Mouse (Mus musculus) kidney, embryonic 16.5 days (tissue): ENCODE results near the gene Gdpd2. TPM values are rescaled to one million over a fixed set of nuclear protein-coding genes. Genes with fewer than 3 reads are reported as not detected.
A peak's percentile ranks its signal among the peaks of the same experiment; 100 is the strongest.

ENCODE experiments used
- ATAC-seq: fragments of 200-750 bp; cut with Nextera tagmentation; 2 replicates; pipeline ENCODE4 v1.8.0; 2017; ENCODE audit warnings: moderate TSS enrichment; ENCODE audit not compliant: low FRiP score, low TSS enrichment
- H3K27ac ChIP-seq: fragments of 300-500 bp; sonication (generic); 2 replicates; pipeline ENCODE4 v1.5.1; 2014; ENCODE audit warnings: low read length
- H3K27me3 ChIP-seq: fragments of 300-500 bp; sonication (generic); 2 replicates; pipeline ENCODE4 v1.6.1; 2014; ENCODE audit warnings: low read length, control low read depth, mixed read lengths; ENCODE audit not compliant: insufficient read depth
- H3K36me3 ChIP-seq: fragments of 300-500 bp; sonication (generic); 2 replicates; pipeline ENCODE4 v1.6.1; 2014; ENCODE audit warnings: low read length, control low read depth, mixed read lengths; ENCODE audit not compliant: insufficient read depth
- H3K4me1 ChIP-seq: fragments of 300-500 bp; sonication (generic); 2 replicates; pipeline ENCODE4 v1.6.1; 2014; ENCODE audit warnings: low read length, control low read depth, mixed read lengths; ENCODE audit not compliant: insufficient read depth
- H3K4me2 ChIP-seq: fragments of 300-500 bp; sonication (generic); replicated peaks from 2 replicates; pipeline ENCODE4 v1.6.1; 2014; ENCODE audit warnings: low read depth, low read length
- H3K4me3 ChIP-seq: fragments of 300-500 bp; sonication (generic); 2 replicates; pipeline ENCODE4 v1.5.1; 2014; ENCODE audit warnings: mild to moderate bottlenecking, low read length
- H3K9ac ChIP-seq: fragments of 300-500 bp; sonication (generic); replicated peaks from 2 replicates; pipeline ENCODE4 v1.6.1; 2014; ENCODE audit warnings: low read length
- H3K9me3 ChIP-seq: fragments of 300-500 bp; sonication (generic); 2 replicates; pipeline ENCODE4 v1.6.1; 2016; ENCODE audit warnings: low read length, control low read depth
- WGBS: fragments of 180-500 bp; shearing (Covaris S2); extraction: QIAGEN DNeasy Blood & Tissue Kit; methylation state at CpG from one replicate; pipeline ENCODE4 v1.1.7; 2014; 5-methylcytosine and 5-hydroxymethylcytosine counted together
- polyA plus RNA-seq: library from polyadenylated mRNA; unstranded; fragments of >200 nt; fragmentation: Nextera tagmentation; extraction: Ambion mirVana; gene quantifications from 2 replicates; pipeline ENCODE4 v1.2.1, GENCODE M21; 2015

Gdpd2 gene
- polyA plus RNA-seq, 1 experiment from 2014 or later: 2.0 TPM

DNA sequence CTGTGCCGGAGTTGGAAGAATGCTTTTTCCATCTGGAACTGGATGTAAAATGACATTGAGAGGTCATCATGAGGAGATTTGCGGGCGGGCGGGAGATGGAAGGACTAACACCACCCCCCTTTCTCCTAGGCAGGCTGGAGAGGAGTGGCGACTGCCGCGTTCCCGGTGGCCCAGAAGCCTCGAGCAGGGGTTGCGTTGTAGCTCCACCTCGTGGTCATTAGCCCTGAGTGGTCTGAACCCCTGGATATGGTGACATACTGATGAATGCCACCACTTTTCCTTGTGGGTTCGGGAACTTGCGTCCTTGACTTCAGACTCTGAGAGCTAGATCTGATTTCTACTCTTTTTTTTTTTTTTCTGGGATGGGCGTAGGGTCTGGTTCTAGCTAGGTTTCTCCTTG, 9.2 kb downstream of the Gdpd2 start:
- H3K9ac ChIP-seq: no peak overlapping the region
- no peaks in the 10 kb centered on the region for H3K9me3 ChIP-seq
- peak; percentile 63; the same call in 1 of the 2 replicates for ATAC-seq
- WGBS: 30% methylated on average over 14 of the region's 14 CpGs
- no peaks in the 10 kb centered on the region for H3K36me3 ChIP-seq
- peak overlapping the region; percentile 39 for H3K4me3 ChIP-seq
- no peaks in the 10 kb centered on the region for H3K4me1 ChIP-seq
- H3K27me3 ChIP-seq: peaks cover 22% of the 10 kb centered on the region
- no peak overlapping the region for H3K27ac ChIP-seq
- H3K4me2 ChIP-seq: peak overlapping the region; percentile 57

GRCm38 (mm10) chrX:100739443-100739842, 9.8 kb downstream of the Gdpd2 start:
- no peaks in the 10 kb centered on the region for H3K9me3 ChIP-seq
- no peak overlapping the region for H3K27ac ChIP-seq
- H3K27me3 ChIP-seq: peaks cover 21% of the 10 kb centered on the region
- 39% methylated on average over 10 of the region's 10 CpGs for WGBS
- no peak overlapping the region for H3K9ac ChIP-seq
- peak overlapping the region; percentile 39 for H3K4me3 ChIP-seq
- no peaks in the 10 kb centered on the region for H3K36me3 ChIP-seq
- H3K4me2 ChIP-seq: peak overlapping the region; percentile 57
- ATAC-seq: peak; percentile 54; the same call in 1 of the 2 replicates
- no peaks in the 10 kb centered on the region for H3K4me1 ChIP-seq

DNA sequence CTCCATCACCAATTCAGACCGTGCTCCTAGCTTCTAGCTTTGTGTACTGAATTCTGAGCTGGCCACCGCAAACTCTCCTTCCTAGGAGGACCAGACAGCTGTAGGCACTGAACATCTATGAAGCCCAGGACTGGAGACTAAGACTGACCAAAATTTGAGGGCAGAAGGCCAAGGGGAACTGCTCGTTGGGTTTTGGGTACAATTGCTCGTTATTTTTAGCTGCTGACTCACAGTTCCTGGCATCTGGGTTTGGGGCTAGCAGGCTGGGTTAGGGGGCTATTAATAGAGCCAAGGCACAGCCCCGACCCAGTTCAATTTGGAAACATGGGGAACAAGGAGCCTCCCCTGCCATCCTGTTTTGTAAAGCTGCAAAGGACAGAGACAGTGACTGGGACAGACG, 11.1 kb downstream of the Gdpd2 start:
- Histone ChIP-seq H3K9me3 (no peaks in the 10 kb centered on the region), H3K9ac (no peak overlapping the region), H3K4me1 (no peaks in the 10 kb centered on the region), H3K27me3 (peaks cover 16% of the 10 kb centered on the region), H3K4me3 (no peak overlapping the region), H3K27ac (no peak overlapping the region), H3K36me3 (no peaks in the 10 kb centered on the region), H3K4me2 (no peak overlapping the region)
- 71% methylated on average over 6 of the region's 6 CpGs for WGBS
- no peak for ATAC-seq

GRCm38 (mm10) chrX:100741940-100742339, 12.3 kb downstream of the Gdpd2 start:
- WGBS: 11% methylated on average over 10 of the region's 10 CpGs
- H3K4me2 ChIP-seq: no peak overlapping the region
- no peaks in the 10 kb centered on the region for H3K36me3 ChIP-seq
- H3K9me3 ChIP-seq: no peaks in the 10 kb centered on the region
- no peak overlapping the region for H3K27ac ChIP-seq
- H3K4me1 ChIP-seq: no peaks in the 10 kb centered on the region
- H3K4me3 ChIP-seq: no peak overlapping the region
- H3K27me3 ChIP-seq: peaks cover 10% of the 10 kb centered on the region
- ATAC-seq: no peak
- no peak overlapping the region for H3K9ac ChIP-seq

GRCm38 (mm10) chrX:100765855-100766254, 36.2 kb downstream of the Gdpd2 start:
- Histone ChIP-seq H3K9ac (no peak overlapping the region), H3K4me3 (no peak overlapping the region), H3K27ac (no peak overlapping the region), H3K9me3 (no peaks in the 10 kb centered on the region), H3K4me2 (no peak overlapping the region), H3K4me1 (0 out of 2 replicates have a peak, but pooled peaks cover 5% of the 10 kb centered on the region), H3K36me3 (no peaks in the 10 kb centered on the region), H3K27me3 (peaks cover 7% of the 10 kb centered on the region; the same call in 1 of the 2 replicates)
- 88% methylated on average over 6 of the region's 6 CpGs for WGBS
- ATAC-seq: no peak

DNA sequence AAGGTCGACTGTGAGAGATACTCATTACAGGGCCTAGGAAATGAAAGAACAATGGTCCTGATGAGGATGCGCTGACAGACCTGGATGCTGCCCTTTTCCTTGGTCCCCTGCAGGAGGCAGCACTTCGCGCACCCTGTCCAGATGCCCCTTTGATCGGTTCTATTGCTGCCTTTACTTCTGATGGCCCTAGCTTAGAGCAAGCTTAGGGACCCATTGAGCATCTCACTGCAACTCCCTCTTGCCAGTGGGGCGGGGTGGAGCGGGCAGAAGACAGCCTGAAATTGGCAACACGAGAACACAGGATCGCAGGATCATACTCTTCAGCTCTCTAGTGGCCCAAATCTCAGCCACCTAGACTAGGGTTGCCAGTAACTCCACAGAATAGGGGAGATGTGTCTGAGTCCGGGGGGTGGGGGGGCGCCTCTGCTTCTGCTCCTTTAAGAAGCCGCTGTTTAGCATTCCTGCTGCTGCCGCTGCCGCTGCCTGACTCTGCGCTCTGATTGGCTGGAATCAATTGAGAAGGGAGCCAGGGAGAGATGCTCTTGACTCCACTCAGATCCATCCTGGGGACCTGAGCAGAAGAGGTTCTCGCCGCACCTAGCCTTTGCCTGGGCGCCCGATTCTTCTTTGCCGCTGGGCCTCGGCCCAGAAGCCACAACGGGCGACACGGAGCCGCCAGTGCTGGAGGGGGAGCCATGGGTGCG, 37.7 kb downstream of the Gdpd2 start, which contains the start of gene Dlg3:
Gene Dlg3 (plus strand): TSS at position 542 of the 704 bp plus-strand sequence.
- Histone ChIP-seq H3K4me1 (0 out of 2 replicates have a peak, but pooled peaks cover 5% of the 10 kb centered on the region), H3K9ac (no peak within 1 kb of the TSS), H3K27ac (no peak within 1 kb of the TSS), H3K4me3 (peak within 1 kb of the TSS; percentile 48), H3K27me3 (peaks cover 7% of the 10 kb centered on the region; the same call in 1 of the 2 replicates), H3K4me2 (peak within 1 kb of the TSS; percentile 72), H3K9me3 (no peaks in the 10 kb centered on the region), H3K36me3 (no peaks in the 10 kb centered on the region)
- peak; percentile 78 for ATAC-seq
- WGBS: 20% methylated on average over 26 of the region's 26 CpGs

- ATAC-seq: peak; percentile 46; the same call in 1 of the 2 replicates
- Histone ChIP-seq H3K4me1 (0 out of 2 replicates have a peak, but pooled peaks cover 5% of the 10 kb centered on the region), H3K27me3 (peaks cover 7% of the 10 kb centered on the region; the same call in 1 of the 2 replicates), H3K9ac (no peak overlapping the region), H3K4me2 (peak overlapping the region; percentile 72), H3K36me3 (no peaks in the 10 kb centered on the region), H3K27ac (no peak overlapping the region), H3K9me3 (no peaks in the 10 kb centered on the region), H3K4me3 (peak overlapping the region; percentile 48)
- WGBS: 28% methylated on average over 32 of the region's 36 CpGs
Measured at GRCm38 (mm10) chrX:100767885-100768626, 38.4 kb downstream of the Gdpd2 start.

- Histone ChIP-seq H3K4me2 (no peak overlapping the region), H3K27ac (no peak overlapping the region), H3K27me3 (peaks cover 7% of the 10 kb centered on the region; the same call in 1 of the 2 replicates), H3K9ac (no peak overlapping the region), H3K4me3 (no peak overlapping the region), H3K4me1 (0 out of 2 replicates have a peak, but pooled peaks cover 5% of the 10 kb centered on the region), H3K36me3 (no peaks in the 10 kb centered on the region), H3K9me3 (no peaks in the 10 kb centered on the region)
- ATAC-seq: no peak
- 83% methylated on average over 5 of the region's 5 CpGs for WGBS
Measured at GRCm38 (mm10) chrX:100769281-100769680, 39.6 kb downstream of the Gdpd2 start.

DNA sequence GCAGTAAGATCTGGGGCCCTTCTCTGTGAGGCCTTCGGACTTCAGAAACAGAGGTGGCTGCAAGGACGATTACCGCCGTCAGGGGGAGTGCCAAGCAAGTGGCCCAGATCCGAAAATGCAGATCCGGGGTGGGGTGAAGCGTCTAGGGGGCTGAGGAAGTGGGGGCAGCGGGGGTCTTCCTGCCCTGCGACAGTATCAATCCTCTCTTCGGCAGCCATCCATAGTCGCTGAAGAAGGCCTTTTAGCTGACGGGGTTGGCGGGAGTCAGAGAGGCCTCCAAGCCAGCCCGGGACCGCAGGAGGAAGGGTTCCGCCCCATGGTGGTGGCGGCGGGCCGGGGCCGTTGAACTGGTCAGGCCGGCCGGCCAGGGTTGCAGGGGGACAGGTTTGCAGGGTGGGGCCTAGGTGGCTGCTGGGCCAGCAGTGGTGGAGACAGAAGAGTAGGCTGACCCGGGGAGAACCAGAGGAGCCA, 44.7 kb downstream of the Gdpd2 start:
- 0 out of 2 replicates have a peak overlapping the region, but pooled peaks have one; percentile 24 for H3K27ac ChIP-seq
- WGBS: 15% methylated on average over 23 of the region's 23 CpGs

More for the DNA sequence above, 44.7 kb downstream of the Gdpd2 start:
- no peaks in the 10 kb centered on the region for H3K9me3 ChIP-seq
- peak overlapping the region; percentile 51 for H3K4me3 ChIP-seq
- ATAC-seq: peak; percentile 35; the same call in 1 of the 2 replicates
- H3K36me3 ChIP-seq: no peaks in the 10 kb centered on the region
- H3K4me1 ChIP-seq: no peaks in the 10 kb centered on the region
- no peaks in the 10 kb centered on the region for H3K27me3 ChIP-seq
- peak overlapping the region; percentile 55 for H3K4me2 ChIP-seq
- H3K9ac ChIP-seq: peak overlapping the region; percentile 69
